Mouse (Mus musculus) myocyte (in vitro differentiated cells): ENCODE measurements at regions not wholly inside any gene's neighbourhood (a gene's known extent, or its start where the extent isn't known, plus 50 kb on each side); places are given as distances from the start of the nearest gene placed in this dataset.

ENCODE experiments used
- E2F4 ChIP-seq: IDR thresholded peaks from one replicate; pipeline ENCODE4 v1.6.1; 2011; ENCODE audit warnings: mild to moderate bottlenecking, control low read depth, moderate library complexity; ENCODE audit not compliant: insufficient read depth
- MAX ChIP-seq: IDR thresholded peaks from one replicate; pipeline ENCODE4 v1.6.1; 2011; ENCODE audit warnings: low read depth, mild to moderate bottlenecking, control low read depth
- MYOD1 ChIP-seq, 3 experiments: IDR thresholded peaks; one replicate each; pipeline ENCODE4 v1.6.1; 2011; ENCODE audit warnings: control low read depth in 2 of 3, low read depth in 2 of 3, mild to moderate bottlenecking in 2 of 3, moderate library complexity in 1 of 3; ENCODE audit not compliant: insufficient read length in 2 of 3, control insufficient read depth in 1 of 3
- POLR2A ChIP-seq: IDR thresholded peaks from one replicate; pipeline ENCODE4 v1.6.1; 2011; ENCODE audit warnings: low read depth, mild to moderate bottlenecking, control low read depth, moderate library complexity; ENCODE audit not compliant: insufficient read length
- USF1 ChIP-seq: IDR thresholded peaks from one replicate; pipeline ENCODE4 v1.6.1; 2011; ENCODE audit warnings: low read depth, mild to moderate bottlenecking, control low read depth, moderate library complexity

GRCm38 (mm10) chr8:116229654-116230136, 275.1 kb upstream of the Dynlrb2 start:
- no peak for TF ChIP-seq MAX
- no peak for TF ChIP-seq MYOD1 (IDR thresholded peaks at IDR 0.05; ENCODE audit: control insufficient read depth in 1 of 3, insufficient read length in 2 of 3, low read depth in 2 of 3)
- no peak for TF ChIP-seq POLR2A
- no peak for TF ChIP-seq E2F4
- no peak for TF ChIP-seq USF1
